Mouse (Mus musculus): ENCODE results near the gene Nol9.

GRCm38 (mm10) chr4:152073715-152074114 is 34.6 kb downstream of the Nol9 start:
- TF ChIP-seq CTCF (IDR thresholded peaks at IDR 0.05; ENCODE audit: low read depth, low read length) (no peak), POLR2A (IDR thresholded peaks at IDR 0.05; ENCODE audit: extremely low read depth, insufficient read depth, low read length) (no peak)
